In genomic region chr14:120909396-120909795, GRCm38 (mm10) we compare ENCODE assay signal across 9 mouse cellular contexts. TPM values are rescaled to one million over a fixed set of nuclear protein-coding genes. Genes with fewer than 3 reads are reported as not detected.
A peak's percentile ranks its signal among the peaks of the same experiment; 100 is the strongest.
DNase-seq lines count a peak whose midpoint lies in the region.
"Had no signal": no experiment of that assay in that cellular context is flagged by ENCODE, and none has a peak within 500 bp of the region (broad histone marks: within the 10 kb centered on the region; RNA-seq: fewer than 3 reads in every experiment).

No protein-coding gene starts in this region.

- DNase-seq in lung, adult 18-20 months, result peak; percentile 6 to 18
- no peak for DNase-seq in lung, postnatal 4 days
- DNase-seq in adrenal gland, postnatal 14 days, result peak; percentile 90
- peak; percentile 10 to 21 for DNase-seq in cerebellum, postnatal 25 days
- peak; percentile 38 for DNase-seq in ovary, postnatal 14 days (ENCODE audit: low spot score)
- no peak for DNase-seq in right cerebral cortex, postnatal 14 days
- no peak for DNase-seq in thymus, postnatal 10 days (ENCODE audit: low spot score in 2 of 2)
- DNase-seq: gastrocnemius, postnatal 10 days; thymus, adult 2 months had no signal

RNA-seq across cellular contexts. Expression of gene Ipo5, which starts 1.6 kb away (rescaled TPM):
- total RNA-seq in adrenal gland, postnatal 14 days (2021), result 70.5 and 77.0 TPM in 2 replicates

Comparison
In these comparisons a context has a peak if more than half of its experiments do, and no peak if none do; other contexts are left out.
1. DNase-seq: peak in lung, adult 18-20 months (2 of 2), adrenal gland, postnatal 14 days (single experiment), cerebellum, postnatal 25 days (2 of 2) and ovary, postnatal 14 days (single experiment); none in lung, postnatal 4 days (0 of 2), right cerebral cortex, postnatal 14 days (single experiment) and thymus, postnatal 10 days (0 of 2).